26 mouse cellular contexts compared by ENCODE assay signal in the genomic region with DNA sequence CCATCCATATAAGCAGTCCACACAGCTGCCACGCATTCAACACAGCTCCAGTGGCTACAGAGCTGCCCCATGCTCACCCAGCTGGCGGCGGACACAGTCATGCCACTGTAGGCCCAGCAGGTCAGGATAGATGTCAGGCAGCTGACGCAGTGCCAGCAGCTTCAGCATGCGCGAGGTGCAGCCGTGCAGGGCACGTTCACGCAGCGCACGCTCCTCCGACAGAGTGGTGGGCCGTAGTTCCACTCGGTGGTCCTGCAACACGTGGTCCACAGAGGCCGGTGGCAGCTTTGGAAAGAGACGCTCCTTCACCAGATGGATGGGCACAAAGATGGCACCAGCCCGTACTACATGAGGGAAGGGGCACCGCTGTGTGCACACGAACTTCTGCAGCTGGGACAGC. TPM values are rescaled to one million over a fixed set of nuclear protein-coding genes. Genes with fewer than 3 reads are reported as not detected.
"Had no signal": no experiment of that assay in that cellular context is flagged by ENCODE, and none has a peak within 500 bp of the region (broad histone marks: within the 10 kb centered on the region; RNA-seq: fewer than 3 reads in every experiment).

No protein-coding gene starts in this region.

- ATAC-seq: liver, postnatal 0 days; lung, postnatal 0 days had no signal

- H3K4me2 ChIP-seq: limb, embryonic 12.5 days; limb, embryonic 15.5 days; liver, embryonic 11.5 days; lung, embryonic 14.5 days; midbrain, embryonic 11.5 days; neural tube, embryonic 12.5 days; neural tube, embryonic 15.5 days; stomach, embryonic 15.5 days had no signal

- DNase-seq: kidney, adult 2 months; kidney, postnatal 25 days; left cerebral cortex, postnatal 4 days; liver, postnatal 0 days; lung, embryonic 14.5 days; midbrain, embryonic 14.5 days; retina, postnatal 1 day; right cerebral cortex, postnatal 25 days; spleen, adult 18-20 months; thymus, adult 2 months; thymus, postnatal 14 days; thymus, postnatal 4 days had no signal

- H3K9ac ChIP-seq: limb, embryonic 12.5 days; limb, embryonic 15.5 days; liver, embryonic 14.5 days; liver, postnatal 0 days; lung, embryonic 14.5 days; neural tube, embryonic 12.5 days; neural tube, embryonic 15.5 days; stomach, embryonic 15.5 days had no signal

- H3K9me3 ChIP-seq: limb, embryonic 12.5 days; limb, embryonic 15.5 days; neural tube, embryonic 12.5 days; neural tube, embryonic 15.5 days; stomach, embryonic 15.5 days had no signal

- H3K27ac ChIP-seq: kidney, postnatal 0 days; limb, embryonic 12.5 days; limb, embryonic 15.5 days; liver, embryonic 14.5 days; macrophage; neural tube, embryonic 12.5 days; neural tube, embryonic 15.5 days; stomach, embryonic 15.5 days had no signal

- H3K4me3 ChIP-seq: limb, embryonic 12.5 days; limb, embryonic 15.5 days; neural tube, embryonic 12.5 days; neural tube, embryonic 15.5 days; stomach, embryonic 15.5 days had no signal

- H3K27me3 ChIP-seq: limb, embryonic 12.5 days; limb, embryonic 15.5 days; neural tube, embryonic 12.5 days; stomach, embryonic 15.5 days had no signal

RNA-seq across cellular contexts. Expression of a gene that starts 20.0 kb away (rescaled TPM):
- polyA plus RNA-seq: kidney, adult 2 months; kidney, embryonic 14.5 days; large intestine, adult 2 months; limb, embryonic 12.5 days; limb, embryonic 15.5 days; liver, embryonic 11.5 days; liver, embryonic 14.5 days; liver, postnatal 0 days; lung, embryonic 14.5 days; lung, postnatal 0 days; macrophage; midbrain, embryonic 11.5 days; midbrain, embryonic 14.5 days; midbrain, postnatal 0 days; neural tube, embryonic 12.5 days; neural tube, embryonic 15.5 days had no signal
